Mouse (Mus musculus) frontal cortex, postnatal 36 days (tissue): ENCODE data around the gene Gm3448.

ENCODE experiments used
- DNase-seq, 2 experiments: peaks; one replicate each; pipeline ENCODE4 v3.0.0; 2022; ENCODE audit warnings: low spot score in 2 of 2

The Gm3448 gene

DNA sequence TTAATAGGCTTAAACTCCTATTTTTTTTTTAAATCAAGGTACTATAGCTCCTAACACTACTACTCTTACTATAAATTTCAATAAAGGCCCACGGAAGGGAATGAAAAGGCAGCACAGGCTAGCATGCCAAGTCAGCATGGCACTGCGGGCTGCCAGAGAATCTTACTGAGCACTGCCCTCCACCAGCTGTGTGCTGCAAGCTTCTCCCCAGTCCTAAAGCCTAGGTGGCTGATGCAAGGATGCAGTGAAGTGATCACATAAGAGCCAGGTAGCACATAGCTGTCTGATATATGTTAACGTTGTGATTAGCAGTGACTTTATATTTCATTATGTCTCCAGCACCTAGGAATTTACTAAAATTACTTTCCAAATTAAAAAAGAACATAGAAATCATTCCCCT, 81.4 kb downstream of the Gm3448 start:
- no peak for DNase-seq

- no peak for DNase-seq
Observed at GRCm38 (mm10) chr17:14958686-14959327, 82.5 kb downstream of the Gm3448 start.

- DNase-seq, result no peak
Observed at GRCm38 (mm10) chr17:14953452-14953851, 87.9 kb downstream of the Gm3448 start.

DNA sequence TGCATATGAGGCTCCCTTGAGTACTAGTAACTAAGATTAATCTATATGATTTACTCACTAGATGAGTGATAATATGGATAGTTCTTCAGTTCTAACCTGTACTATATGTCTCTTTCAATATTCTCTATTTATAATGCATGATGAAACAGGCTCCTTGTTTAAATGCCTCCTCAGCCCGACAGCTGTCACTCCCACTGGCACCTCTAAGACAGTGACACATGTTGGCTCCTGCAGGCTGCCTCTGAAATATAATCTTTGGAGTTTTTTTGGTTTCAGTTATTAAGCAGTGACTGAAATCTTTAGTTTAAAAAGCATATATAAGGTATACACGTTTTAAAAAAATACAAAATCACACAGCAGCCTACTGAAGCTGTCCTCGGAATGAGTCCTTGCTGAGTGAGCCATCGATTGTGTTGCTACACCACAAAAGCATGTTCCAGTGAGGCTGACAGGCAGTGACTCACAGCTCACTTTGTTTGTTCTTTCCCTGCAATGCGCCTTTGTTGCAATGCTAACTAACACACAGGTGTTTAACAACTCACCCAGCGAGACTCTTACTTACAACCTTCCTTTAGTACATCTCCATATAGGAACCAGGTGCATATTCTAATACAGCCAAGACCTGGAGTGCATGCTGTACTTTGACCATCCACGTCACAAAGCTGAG, 92.0 kb downstream of the Gm3448 start:
- no peak for DNase-seq
